Mouse (Mus musculus): ENCODE measurements around the gene Tgif2.
"Not testable (repeated sequence)": the region's sequence is repeated elsewhere in the genome, so short reads cannot be mapped to it uniquely, and the experiment has no call there.

The Tgif2 gene

DNA sequence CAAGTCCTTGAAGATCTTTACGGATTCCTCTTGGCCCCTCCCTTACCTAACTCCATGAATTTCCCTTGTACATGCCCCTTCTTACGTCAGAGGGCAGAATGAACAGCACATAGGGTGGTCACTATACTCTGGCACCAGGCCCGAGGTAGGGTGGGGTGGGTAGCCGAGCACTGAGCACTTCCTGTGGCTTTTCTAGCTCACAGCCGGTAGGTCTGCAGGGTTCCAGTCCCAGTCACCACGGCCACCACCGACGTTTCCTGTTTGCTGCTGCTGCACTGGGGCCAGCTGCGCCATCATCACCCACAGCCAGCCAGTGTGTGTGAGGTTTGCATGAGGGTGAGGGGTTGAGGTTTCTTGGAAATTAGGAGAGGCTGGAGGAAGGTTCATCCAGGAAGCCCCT is 37.9 kb downstream of the Tgif2 start:
- DNase-seq: peak; percentile 67 to 80

DNA sequence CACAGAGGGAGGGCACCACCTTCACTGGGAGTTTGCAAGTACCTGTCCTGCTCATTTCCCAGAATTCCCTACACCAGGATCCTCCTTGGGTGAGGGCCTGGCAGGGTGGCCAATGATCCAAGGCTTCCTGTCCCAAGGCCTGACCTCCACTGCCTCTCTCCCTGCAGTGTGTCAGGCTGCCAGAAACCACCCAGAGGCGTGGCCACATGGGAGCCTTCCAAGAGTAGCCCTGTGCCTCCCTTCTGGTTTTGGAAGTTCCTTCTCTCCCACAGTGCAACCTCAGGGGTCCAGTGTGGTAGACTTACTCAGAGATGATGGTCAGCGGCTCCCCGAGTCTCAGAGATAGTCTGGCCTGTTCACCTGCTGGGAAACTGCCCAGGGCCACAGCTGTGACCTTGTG is 39.7 kb downstream of the Tgif2 start:
- no peak for DNase-seq

DNA sequence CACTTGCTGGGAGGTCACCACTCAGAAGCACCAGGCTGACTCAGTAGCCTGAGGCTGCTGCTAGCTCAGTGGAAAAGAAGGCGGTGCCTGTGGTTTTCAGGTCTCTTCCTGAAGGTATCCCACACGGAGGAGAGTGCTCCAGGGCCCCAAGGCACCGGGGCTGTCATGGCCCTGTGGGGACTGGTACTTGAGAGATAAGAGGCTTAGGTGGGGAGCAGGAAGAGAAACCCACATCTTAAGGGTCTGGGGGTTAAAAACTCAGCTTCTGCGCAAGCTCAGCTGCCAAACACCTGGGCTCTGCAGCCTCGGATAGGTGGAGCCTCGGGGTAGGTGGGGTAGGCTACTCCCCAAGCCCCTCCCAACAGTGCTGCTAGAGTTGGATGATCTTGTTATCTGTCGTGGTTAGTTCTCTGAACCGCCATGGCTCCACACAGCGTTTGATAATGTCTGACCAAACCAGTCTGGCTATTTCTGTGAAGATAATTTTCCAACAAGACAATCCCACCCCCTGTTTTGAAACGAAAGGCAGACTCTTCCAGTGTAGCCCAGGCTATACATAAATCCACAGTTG is 42.7 kb downstream of the Tgif2 start:
- DNase-seq: peak; percentile 83 to 93

- no peak for DNase-seq
Measured at GRCm38 (mm10) chr2:156884396-156885211, 44.8 kb downstream of the Tgif2 start.

GRCm38 (mm10) chr2:156885666-156886065 is 45.9 kb downstream of the Tgif2 start:
- peak; percentile 36 to 48 for DNase-seq

DNA sequence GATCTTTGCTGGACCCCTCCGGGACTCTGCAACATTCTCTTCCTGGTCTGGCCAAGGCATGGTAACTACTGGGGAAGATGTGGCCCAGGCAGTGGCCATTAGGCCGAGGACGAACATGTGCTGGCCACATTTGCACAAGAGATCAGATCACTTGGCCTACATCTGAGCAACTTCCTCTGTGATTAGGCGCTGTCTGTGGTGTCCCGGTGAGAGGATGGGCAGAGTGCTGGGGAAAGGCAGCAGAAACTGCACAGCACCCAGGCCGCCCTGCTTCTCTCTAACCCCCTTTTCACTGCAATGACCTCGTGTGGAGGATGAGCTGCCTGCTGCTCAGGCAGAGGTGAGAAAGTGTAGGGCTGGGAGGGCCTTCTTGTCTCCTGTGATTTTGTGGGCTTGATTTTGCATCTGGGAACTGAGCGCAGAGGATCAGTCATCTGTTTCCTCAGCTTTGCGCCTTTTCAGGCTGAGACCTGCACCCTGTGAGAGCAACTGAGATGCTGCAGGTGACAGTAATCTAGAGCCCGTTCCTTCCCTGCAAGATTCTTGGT is 46.4 kb downstream of the Tgif2 start:
- peak; percentile 53 to 58 for DNase-seq

- DNase-seq: peak; percentile 84 to 93
Measured at GRCm38 (mm10) chr2:156887017-156887416, 47.2 kb downstream of the Tgif2 start, which contains the start of gene Sla2. Sla2 (minus strand) TSS chr2:156887192.

- DNase-seq: no peak
Measured at GRCm38 (mm10) chr2:156888490-156888889, 48.7 kb downstream of the Tgif2 start.

GRCm38 (mm10) chr2:156892240-156892639 is 52.4 kb downstream of the Tgif2 start:
- DNase-seq: no peak

GRCm38 (mm10) chr2:156892821-156893220 is 53.0 kb downstream of the Tgif2 start:
- DNase-seq: no peak

GRCm38 (mm10) chr2:156894496-156895265 is 54.9 kb downstream of the Tgif2 start:
- no peak for DNase-seq

GRCm38 (mm10) chr2:156896384-156896914 is 56.6 kb downstream of the Tgif2 start:
- no peak for DNase-seq

- DNase-seq: no peak
Measured at GRCm38 (mm10) chr2:156897034-156897433, 57.2 kb downstream of the Tgif2 start.

GRCm38 (mm10) chr2:156898374-156898773 is 58.6 kb downstream of the Tgif2 start:
- no peak for DNase-seq

DNA sequence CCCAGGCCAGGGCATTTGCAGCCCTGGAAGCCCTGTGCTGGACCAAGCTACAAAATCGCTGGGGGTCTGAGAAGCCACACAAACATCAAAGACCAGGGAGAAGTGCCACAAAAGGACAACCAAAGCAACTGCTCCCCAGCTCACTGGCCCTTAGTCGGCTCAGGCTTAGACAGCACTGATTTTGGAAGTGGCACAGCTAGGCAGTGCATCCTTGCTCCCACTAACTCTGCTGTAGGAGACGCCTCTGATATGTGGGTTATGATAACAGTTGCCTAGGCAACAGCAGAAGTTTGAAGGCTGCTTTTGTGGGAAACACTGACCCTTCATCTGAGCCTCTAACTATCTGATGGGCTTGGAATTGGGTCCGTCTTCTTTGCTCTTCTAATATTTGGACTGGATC is 59.4 kb downstream of the Tgif2 start:
- DNase-seq: no peak

DNA sequence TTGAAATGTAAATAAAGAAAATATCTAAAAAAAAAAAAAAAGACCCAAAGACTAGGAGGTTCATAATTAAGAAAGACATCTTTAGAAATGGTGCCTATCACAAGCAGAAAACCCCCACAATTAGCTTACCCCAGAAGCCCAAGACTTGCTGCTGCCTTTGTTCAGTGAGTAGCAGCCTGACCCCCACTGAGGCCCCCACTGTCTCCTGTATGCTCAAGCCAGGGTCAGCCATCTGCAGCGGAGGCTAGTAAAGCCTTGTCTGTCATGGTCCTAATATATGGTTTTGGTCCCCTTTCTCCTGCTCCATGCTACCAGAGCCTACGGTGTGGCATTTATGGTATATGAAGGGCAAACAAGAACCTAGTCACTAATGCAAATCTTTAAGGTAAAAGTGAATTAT is 61.5 kb downstream of the Tgif2 start:
- DNase-seq: no peak

DNA sequence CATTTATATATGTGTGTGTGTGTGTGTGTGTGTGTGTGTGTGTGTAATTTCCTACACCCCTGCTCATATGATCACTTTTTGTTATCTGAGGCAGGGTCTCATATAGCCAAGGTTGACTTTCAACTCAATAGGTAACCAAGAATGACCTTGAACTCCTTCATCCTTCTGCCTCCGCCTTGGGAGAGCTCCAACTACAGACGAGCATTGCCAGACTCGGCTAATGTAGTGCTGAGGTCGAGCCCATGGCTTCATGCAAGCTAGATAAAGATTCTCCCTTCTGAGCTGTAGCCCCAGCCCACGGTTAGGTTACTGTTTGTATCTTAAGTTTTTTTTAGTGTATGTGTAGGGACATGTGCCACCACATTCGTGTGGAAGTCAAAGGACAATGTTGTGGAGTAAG is 62.1 kb downstream of the Tgif2 start:
- no peak for DNase-seq

DNA sequence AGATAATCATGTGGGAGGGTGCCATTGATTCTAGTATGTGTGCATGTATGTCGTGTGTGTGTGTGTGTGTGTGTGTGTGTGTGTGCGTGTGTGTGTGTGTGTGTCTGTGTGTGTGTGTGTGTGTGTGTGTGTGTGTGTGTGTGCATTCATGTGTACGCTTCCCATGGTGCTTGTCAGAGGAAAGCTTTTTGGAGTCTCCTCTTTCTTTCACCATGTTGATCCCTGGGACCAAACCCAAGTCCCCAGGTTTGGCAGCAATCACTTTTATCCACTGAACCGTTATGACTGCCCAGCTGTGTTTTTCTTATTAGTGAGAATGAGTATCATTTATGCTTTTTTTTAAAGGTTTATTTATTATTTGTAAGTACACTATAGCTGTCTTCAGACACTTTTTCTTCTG is 62.6 kb downstream of the Tgif2 start:
- DNase-seq: not testable (repeated sequence)

- no peak for DNase-seq
Measured at GRCm38 (mm10) chr2:156903367-156903766, 63.6 kb downstream of the Tgif2 start.

Data from thymus, postnatal 36 days (tissue).